Mouse (Mus musculus): ENCODE data around the gene Lysmd1. TPM values are rescaled to one million over a fixed set of nuclear protein-coding genes. Genes with fewer than 3 reads are reported as not detected.

Gene Lysmd1
- 1.9 TPM for polyA plus RNA-seq (2014; fragmentation: Illumina TruSeq; extraction: RNeasy Lipid Tissue Mini Kit (QIAGEN cat#74804))

DNA sequence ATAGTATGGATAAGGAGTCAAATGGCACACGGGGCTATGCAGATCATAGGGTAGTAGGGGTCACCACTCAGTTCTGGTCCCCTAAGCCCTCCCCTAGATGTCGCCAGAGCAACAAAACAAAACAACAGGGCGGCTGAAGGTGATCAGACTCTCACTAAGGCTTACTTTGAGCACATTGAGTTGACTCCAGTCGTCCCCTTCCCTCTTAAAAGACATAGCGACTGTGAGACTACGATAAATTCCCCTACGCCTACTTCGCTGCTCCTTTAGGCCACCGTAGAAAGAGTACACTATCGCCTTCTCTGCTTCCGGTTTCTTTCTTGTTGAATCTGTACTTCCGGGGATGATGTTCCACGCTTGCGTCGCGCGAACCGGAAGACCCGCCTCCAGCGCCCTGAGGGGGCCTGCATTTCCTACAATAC lies at the start of gene Lysmd1, which contains the start of gene Scnm1:
Gene Lysmd1 (plus strand): TSS at position 409 of the 422 bp plus-strand sequence.
Gene Scnm1 (minus strand): TSS at position 332 of the 422 bp plus-strand sequence.

DNA sequence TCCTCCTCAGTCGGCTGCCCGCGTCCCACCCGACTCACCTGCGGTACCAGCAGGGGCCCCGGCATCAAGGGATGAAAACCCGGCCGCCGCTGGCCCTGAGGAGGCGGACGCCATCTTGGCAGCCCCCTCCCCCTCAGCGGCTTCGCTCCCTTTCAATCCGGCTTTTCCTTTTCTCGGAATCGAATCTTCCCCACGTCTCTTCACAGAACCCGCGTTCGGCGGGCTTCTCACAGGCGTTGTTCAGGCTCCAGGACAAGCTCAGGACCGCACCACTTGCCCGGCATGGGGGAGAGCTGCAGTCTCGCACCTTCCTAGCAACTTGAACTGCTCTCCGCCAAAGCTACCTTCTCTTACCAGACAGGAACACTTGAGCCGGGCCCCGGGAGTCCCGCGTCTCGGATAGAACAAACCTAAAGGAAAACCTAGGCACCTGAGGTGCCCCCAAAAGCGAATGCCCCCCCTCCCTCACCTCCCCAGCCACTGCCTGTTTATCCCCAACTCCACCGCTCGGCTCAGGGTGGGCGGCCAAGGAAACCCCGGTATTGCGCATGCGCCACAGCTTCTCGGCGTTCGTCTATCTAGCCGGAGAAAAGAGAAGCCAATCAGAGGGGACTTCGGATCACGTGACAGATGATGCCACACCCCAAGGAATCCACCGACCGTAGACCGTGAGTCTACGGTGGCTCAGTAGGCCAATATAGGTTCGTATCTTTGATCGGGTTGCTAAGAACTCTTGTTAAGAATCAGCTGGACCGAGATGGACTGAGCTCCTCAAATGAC lies 27.4 kb upstream of the Lysmd1 start, which contains the start of gene Pip5k1a:
Gene Pip5k1a (minus strand): TSS at position 593 of the 780 bp plus-strand sequence.

DNA sequence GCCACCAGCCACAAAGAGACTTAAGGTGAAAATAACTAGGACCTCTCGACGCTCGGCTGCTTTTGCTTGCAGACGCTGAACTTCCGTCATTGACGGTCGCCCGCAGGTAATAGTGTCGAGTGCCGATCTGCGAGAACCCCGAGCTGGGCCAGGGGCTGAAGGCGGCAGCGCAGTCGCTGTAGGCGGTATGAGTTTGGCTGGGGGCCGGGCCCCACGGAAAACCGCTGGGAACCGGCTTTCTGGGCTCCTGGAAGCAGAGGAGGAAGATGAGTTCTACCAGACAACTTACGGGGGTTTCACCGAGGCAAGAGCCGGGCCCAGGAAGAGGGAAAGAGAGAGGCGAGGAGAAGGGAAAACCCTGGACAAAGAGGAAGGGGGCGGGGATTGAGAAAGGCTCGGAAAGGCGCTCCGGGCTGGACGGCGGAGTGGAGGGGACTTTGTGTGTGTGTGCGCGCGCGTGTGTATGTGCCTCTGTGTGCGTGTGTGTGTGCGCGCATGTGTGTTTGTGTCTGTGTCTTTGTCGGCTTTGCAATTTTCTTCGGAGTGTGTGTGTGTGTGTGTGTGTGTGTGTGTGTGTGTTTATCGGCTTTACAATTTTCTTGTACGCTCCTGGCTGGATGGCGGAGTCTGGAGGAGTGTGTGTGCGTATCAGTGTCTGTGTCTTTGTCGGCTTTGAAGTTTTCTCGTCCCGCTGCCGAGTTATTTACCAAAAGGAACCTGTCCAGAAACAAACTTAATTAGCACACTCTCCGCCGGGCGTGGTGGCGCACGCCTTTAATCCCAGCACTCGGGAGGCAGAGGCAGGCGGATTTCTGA lies 22.8 kb upstream of the Lysmd1 start, which contains the start of gene Vps72:
Gene Vps72 (plus strand): TSS at position 112 of the 816 bp plus-strand sequence.

DNA sequence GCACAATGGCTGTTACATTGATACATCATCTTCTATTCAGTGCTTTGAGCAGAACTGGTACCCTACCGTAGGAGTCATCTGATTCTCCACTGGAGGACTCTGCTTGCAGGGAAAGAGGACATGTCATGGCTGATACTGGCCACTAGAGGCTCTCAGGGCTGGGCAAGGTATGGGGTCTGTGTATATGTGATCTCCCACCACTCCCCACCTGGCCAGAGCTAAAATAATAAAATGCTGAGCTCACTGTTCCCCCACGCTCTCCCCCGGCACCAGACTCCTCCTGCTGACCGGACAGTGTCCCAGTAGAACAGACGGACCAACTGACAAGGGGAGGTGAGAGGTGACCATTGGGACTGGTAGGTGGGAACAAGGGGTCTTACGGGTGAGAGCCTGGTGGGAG lies 9.6 kb upstream of the Lysmd1 start, which contains the start of gene Tmod4:
Gene Tmod4 (plus strand): TSS at position 231 of the 400 bp plus-strand sequence.

DNA sequence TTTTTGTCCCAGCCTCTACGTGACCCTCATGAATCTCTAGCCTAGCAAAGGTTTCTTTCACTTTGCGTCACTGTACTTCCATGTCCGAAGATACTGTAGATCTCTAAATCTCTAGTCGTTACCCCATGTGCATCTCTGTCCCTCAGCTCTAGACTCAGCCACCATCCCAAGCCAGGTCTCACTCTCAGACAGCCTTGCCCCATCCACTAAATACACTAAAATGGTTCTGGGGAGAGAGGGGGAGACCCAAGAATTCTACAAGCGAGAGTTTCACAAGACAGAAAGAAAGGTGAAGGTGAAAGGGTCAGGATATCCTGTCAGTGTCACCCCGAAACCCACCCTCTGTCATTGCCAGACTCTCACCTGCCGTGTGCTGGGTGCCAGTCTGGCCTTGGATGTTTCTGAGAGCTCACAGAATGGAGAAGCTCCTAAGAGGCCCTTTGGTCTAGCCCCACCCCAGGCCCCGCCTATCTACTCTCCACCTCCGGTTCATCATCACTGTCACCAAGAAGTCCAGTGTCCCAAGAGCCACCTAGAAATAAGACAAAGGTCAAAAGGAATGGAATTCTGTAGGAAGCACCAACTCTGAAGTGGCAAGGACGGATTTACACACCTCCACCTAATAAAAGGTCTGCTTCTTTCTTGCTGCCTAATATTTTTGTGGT lies 8.2 kb downstream of the Lysmd1 start, which contains the start of gene Tnfaip8l2:
Gene Tnfaip8l2 (minus strand): TSS at position 409 of the 665 bp plus-strand sequence.

DNA sequence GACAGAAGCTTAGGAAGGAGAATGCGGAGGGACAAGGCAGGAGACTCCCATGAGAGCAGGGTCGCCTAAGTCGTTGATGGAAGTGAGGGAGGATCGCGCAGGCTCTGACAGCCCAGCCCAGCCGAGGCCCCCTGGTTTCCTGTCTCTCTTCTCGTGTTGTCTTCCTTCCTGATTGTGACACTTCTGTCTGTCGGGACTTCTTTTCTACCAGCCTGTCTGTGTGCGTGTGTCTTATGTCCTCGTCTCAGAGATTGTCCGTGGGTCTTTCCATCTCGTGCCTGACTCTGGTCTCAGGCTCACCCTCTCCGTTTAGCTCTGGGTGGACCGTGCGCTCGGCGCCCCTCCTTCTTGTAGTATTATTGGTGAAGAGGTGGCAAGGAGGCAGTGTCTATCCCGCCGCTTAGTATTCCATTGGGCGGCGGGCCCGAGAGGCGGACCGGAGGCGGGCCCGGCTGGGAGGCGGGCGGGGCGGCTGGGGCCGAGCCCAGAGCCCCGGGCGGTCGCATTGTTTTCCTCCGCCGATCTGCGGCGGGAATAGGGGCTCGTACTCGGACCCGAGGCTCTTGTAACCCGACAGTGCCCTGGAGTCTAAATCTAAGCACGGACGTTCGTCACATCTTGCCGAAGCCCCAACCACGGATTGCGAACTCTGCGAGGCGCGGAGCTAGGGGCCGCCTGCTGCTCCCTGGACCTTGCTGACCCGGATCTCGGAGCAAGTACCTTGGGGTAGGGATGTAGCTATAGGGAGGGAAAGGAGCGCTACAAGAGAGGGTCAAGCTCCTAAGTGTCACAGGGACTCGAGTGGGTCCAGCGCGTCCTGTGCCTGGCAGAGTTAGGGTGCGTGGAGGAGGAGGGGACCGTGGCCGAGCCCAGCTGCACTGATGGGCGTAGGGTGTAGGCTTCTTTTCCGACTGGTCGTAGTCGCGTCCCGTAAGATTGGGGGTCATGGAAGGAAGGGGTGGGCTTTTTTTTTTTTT lies 26.4 kb downstream of the Lysmd1 start, which contains the start of gene Sema6c:
Gene Sema6c (plus strand): TSS at position 471 of the 977 bp plus-strand sequence.

Other genes starting within 250 kb of the Lysmd1 start
- 49.3 TPM for gene Psmb4, start 247.1 kb upstream of the Lysmd1 start, polyA plus RNA-seq (2014; fragmentation: Illumina TruSeq; extraction: RNeasy Lipid Tissue Mini Kit (QIAGEN cat#74804))
- 3.3 TPM for gene Selenbp1, start 201.0 kb upstream of the Lysmd1 start, polyA plus RNA-seq (2014; fragmentation: Illumina TruSeq; extraction: RNeasy Lipid Tissue Mini Kit (QIAGEN cat#74804))
- 23.9 TPM for gene Rfx5, start 180.0 kb upstream of the Lysmd1 start, polyA plus RNA-seq (2014; fragmentation: Illumina TruSeq; extraction: RNeasy Lipid Tissue Mini Kit (QIAGEN cat#74804))
- 6.7 TPM for gene Pi4kb, start 159.4 kb upstream of the Lysmd1 start, polyA plus RNA-seq (2014; fragmentation: Illumina TruSeq; extraction: RNeasy Lipid Tissue Mini Kit (QIAGEN cat#74804))
- 8.8 TPM for gene Zfp687, start 118.6 kb upstream of the Lysmd1 start, polyA plus RNA-seq (2014; fragmentation: Illumina TruSeq; extraction: RNeasy Lipid Tissue Mini Kit (QIAGEN cat#74804))
- gene Psmd4, start 91.5 kb upstream of the Lysmd1 start, polyA plus RNA-seq (2014; fragmentation: Illumina TruSeq; extraction: RNeasy Lipid Tissue Mini Kit (QIAGEN cat#74804)): 9.3 TPM
- gene Pip5k1a, start 27.2 kb upstream of the Lysmd1 start, polyA plus RNA-seq (2014; fragmentation: Illumina TruSeq; extraction: RNeasy Lipid Tissue Mini Kit (QIAGEN cat#74804)): 25.1 TPM
- 16.5 TPM for gene Vps72, start 23.1 kb upstream of the Lysmd1 start, polyA plus RNA-seq (2014; fragmentation: Illumina TruSeq; extraction: RNeasy Lipid Tissue Mini Kit (QIAGEN cat#74804))
- gene Tmod4, start 9.6 kb upstream of the Lysmd1 start, polyA plus RNA-seq (2014; fragmentation: Illumina TruSeq; extraction: RNeasy Lipid Tissue Mini Kit (QIAGEN cat#74804)): not detected
- 21.2 TPM for gene Scnm1, start 77 bp upstream of the Lysmd1 start, polyA plus RNA-seq (2014; fragmentation: Illumina TruSeq; extraction: RNeasy Lipid Tissue Mini Kit (QIAGEN cat#74804))
- gene Tnfaip8l2, start 8.3 kb downstream of the Lysmd1 start, polyA plus RNA-seq (2014; fragmentation: Illumina TruSeq; extraction: RNeasy Lipid Tissue Mini Kit (QIAGEN cat#74804)): not detected
- 0.34 TPM for gene Sema6c, start 26.4 kb downstream of the Lysmd1 start, polyA plus RNA-seq (2014; fragmentation: Illumina TruSeq; extraction: RNeasy Lipid Tissue Mini Kit (QIAGEN cat#74804))
- gene Gabpb2, start 83.8 kb downstream of the Lysmd1 start, polyA plus RNA-seq (2014; fragmentation: Illumina TruSeq; extraction: RNeasy Lipid Tissue Mini Kit (QIAGEN cat#74804)): 35.3 TPM
- 17.5 TPM for gene Cdc42se1, start 94.6 kb downstream of the Lysmd1 start, polyA plus RNA-seq (2014; fragmentation: Illumina TruSeq; extraction: RNeasy Lipid Tissue Mini Kit (QIAGEN cat#74804))
- 19.0 TPM for gene Mllt11, start 98.1 kb downstream of the Lysmd1 start, polyA plus RNA-seq (2014; fragmentation: Illumina TruSeq; extraction: RNeasy Lipid Tissue Mini Kit (QIAGEN cat#74804))
- 0.26 TPM for gene Gm128, start 107.5 kb downstream of the Lysmd1 start, polyA plus RNA-seq (2014; fragmentation: Illumina TruSeq; extraction: RNeasy Lipid Tissue Mini Kit (QIAGEN cat#74804))
- 0.83 TPM for gene Bnipl, start 117.1 kb downstream of the Lysmd1 start, polyA plus RNA-seq (2014; fragmentation: Illumina TruSeq; extraction: RNeasy Lipid Tissue Mini Kit (QIAGEN cat#74804))
- 125 TPM for gene Mindy1, start 147.3 kb downstream of the Lysmd1 start, polyA plus RNA-seq (2014; fragmentation: Illumina TruSeq; extraction: RNeasy Lipid Tissue Mini Kit (QIAGEN cat#74804))
- gene Prune1, start 148.0 kb downstream of the Lysmd1 start, polyA plus RNA-seq (2014; fragmentation: Illumina TruSeq; extraction: RNeasy Lipid Tissue Mini Kit (QIAGEN cat#74804)): 13.7 TPM
- gene Anxa9, start 173.1 kb downstream of the Lysmd1 start, polyA plus RNA-seq (2014; fragmentation: Illumina TruSeq; extraction: RNeasy Lipid Tissue Mini Kit (QIAGEN cat#74804)): 0.66 TPM
- gene Cers2, start 180.7 kb downstream of the Lysmd1 start, polyA plus RNA-seq (2014; fragmentation: Illumina TruSeq; extraction: RNeasy Lipid Tissue Mini Kit (QIAGEN cat#74804)): 104 TPM
- gene Setdb1, start 223.1 kb downstream of the Lysmd1 start, polyA plus RNA-seq (2014; fragmentation: Illumina TruSeq; extraction: RNeasy Lipid Tissue Mini Kit (QIAGEN cat#74804)): 28.5 TPM

Measured in ovary, adult 10 weeks (tissue).